Mouse (Mus musculus) layer of hippocampus, postnatal 10 days (tissue): ENCODE results near the gene Dock3. TPM values are rescaled to one million over a fixed set of nuclear protein-coding genes. Genes with fewer than 3 reads are reported as not detected.
"Not testable (repeated sequence)": the region's sequence is repeated elsewhere in the genome, so short reads cannot be mapped to it uniquely, and the experiment has no call there.

Source experiments
- DNase-seq, 2 experiments: peaks; one replicate each; pipeline ENCODE4 v3.0.0; 2021; ENCODE audit warnings: low spot score in 2 of 2
- total RNA-seq, 2 experiments: library from RNA; stranded (reverse); gene quantifications; 2 replicates each; pipeline ENCODE4 v1.2.3; 2021

Gene Dock3
- total RNA-seq, 2 experiments from 2014 or later, result 87.6 to 114 TPM

- peak in 1 of 2 experiments; percentile 20 for DNase-seq
Observed at GRCm38 (mm10) chr9:107260429-107260828, 28.7 kb upstream of the Dock3 start.

GRCm38 (mm10) chr9:107259571-107259970, 27.9 kb upstream of the Dock3 start:
- peak in 1 of 2 experiments; percentile 17 for DNase-seq

GRCm38 (mm10) chr9:107255596-107255995, 23.9 kb upstream of the Dock3 start:
- DNase-seq, result peak in 1 of 2 experiments; percentile 10

GRCm38 (mm10) chr9:107254925-107255324, 23.2 kb upstream of the Dock3 start:
- DNase-seq, result peak in 1 of 2 experiments; percentile 15

GRCm38 (mm10) chr9:107254476-107254875, 22.8 kb upstream of the Dock3 start:
- peak; percentile 73 to 81 for DNase-seq

GRCm38 (mm10) chr9:107252164-107252563, 20.5 kb upstream of the Dock3 start:
- DNase-seq, result peak in 1 of 2 experiments; percentile 53

- no peak for DNase-seq
Observed at GRCm38 (mm10) chr9:107250416-107251337, 19.0 kb upstream of the Dock3 start.

GRCm38 (mm10) chr9:107249154-107249553, 17.4 kb upstream of the Dock3 start:
- DNase-seq, result no peak

- no peak for DNase-seq
Observed at GRCm38 (mm10) chr9:107246170-107246569, 14.5 kb upstream of the Dock3 start.

GRCm38 (mm10) chr9:107245311-107245710, 13.6 kb upstream of the Dock3 start:
- no peak for DNase-seq

- DNase-seq, result no peak
Observed at GRCm38 (mm10) chr9:107236151-107236550, 4.4 kb upstream of the Dock3 start.

- no peak for DNase-seq
Observed at GRCm38 (mm10) chr9:107235261-107235660, 3.6 kb upstream of the Dock3 start.

GRCm38 (mm10) chr9:107232140-107232539, 431 bp upstream of the Dock3 start:
- DNase-seq, result no peak

- peak; percentile 71 to 86 for DNase-seq
Observed at GRCm38 (mm10) chr9:107230991-107231538, 644 bp downstream of the Dock3 start.

- DNase-seq, result no peak
Observed at GRCm38 (mm10) chr9:107224597-107224996, 7.1 kb downstream of the Dock3 start.

- DNase-seq, result not testable (repeated sequence)
Observed at GRCm38 (mm10) chr9:107174831-107175230, 56.9 kb downstream of the Dock3 start.

GRCm38 (mm10) chr9:107165792-107166191, 65.9 kb downstream of the Dock3 start:
- DNase-seq, result no peak

- DNase-seq, result no peak
Observed at GRCm38 (mm10) chr9:107164825-107165224, 66.9 kb downstream of the Dock3 start.

GRCm38 (mm10) chr9:107156388-107156787, 75.3 kb downstream of the Dock3 start:
- not testable (repeated sequence) for DNase-seq

- DNase-seq, result no peak
Observed at GRCm38 (mm10) chr9:107112791-107113190, 118.9 kb downstream of the Dock3 start.

- DNase-seq, result no peak
Observed at GRCm38 (mm10) chr9:107112056-107112455, 119.7 kb downstream of the Dock3 start.

GRCm38 (mm10) chr9:107099487-107099886, 132.2 kb downstream of the Dock3 start:
- DNase-seq, result no peak
